Mouse (Mus musculus) urinary bladder, postnatal 10 days (tissue): ENCODE measurements around the gene Lmntd2.
"Not testable (repeated sequence)": the region's sequence is repeated elsewhere in the genome, so short reads cannot be mapped to it uniquely, and the experiment has no call there.

ENCODE experiments used
- DNase-seq: peaks from one replicate; pipeline ENCODE4 v3.0.0; 2022; ENCODE audit warnings: low spot score

Lmntd2 gene

GRCm38 (mm10) chr7:141213605-141214235, at the start of gene Lmntd2:
Gene Lmntd2 (minus strand): TSS chr7:141214080.
- DNase-seq = no peak

DNA sequence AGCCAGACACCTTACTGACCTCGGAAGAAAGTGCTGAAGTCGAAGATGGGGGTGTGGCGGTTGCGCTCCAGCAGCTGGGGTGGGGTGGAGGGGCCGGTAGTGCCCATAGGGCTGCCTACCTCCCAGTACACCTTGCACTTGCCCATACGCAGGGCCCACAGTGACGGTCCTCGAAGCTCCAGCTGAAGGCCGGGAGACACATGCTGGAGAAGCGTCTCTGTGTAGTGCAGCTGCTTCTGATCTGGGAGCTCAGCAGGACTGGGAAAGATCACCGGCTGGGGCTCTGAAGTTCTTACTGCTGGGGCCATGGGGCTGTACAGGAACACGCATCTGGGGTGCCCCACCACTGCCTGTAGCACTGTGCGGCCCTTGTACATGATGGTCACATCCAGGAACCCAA, 49.8 kb upstream of the Lmntd2 start:
- no peak for DNase-seq

- DNase-seq = no peak
Measured at GRCm38 (mm10) chr7:141261480-141261879, 47.6 kb upstream of the Lmntd2 start.

DNA sequence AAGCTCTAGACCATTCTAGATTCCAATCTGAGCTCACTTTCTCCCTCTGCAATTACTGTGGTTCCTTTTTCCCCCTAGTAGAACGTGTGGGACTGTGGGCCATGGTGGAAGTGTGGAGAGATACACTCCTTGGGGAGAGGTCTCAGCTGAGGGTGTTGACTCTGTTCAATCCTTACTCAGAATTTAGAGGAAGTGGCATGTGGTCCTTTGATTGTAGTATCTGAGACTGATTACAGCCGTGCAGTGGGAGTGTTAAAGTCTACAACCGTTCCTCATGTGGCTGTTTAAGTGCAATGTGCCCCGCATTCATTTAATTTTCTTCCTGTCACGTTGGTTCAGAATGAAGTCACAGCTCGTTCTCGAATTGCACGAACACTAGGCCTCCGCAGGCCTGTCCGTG, 42.3 kb upstream of the Lmntd2 start:
- no peak for DNase-seq

GRCm38 (mm10) chr7:141250486-141250885, 36.6 kb upstream of the Lmntd2 start:
- DNase-seq = not testable (repeated sequence)

DNA sequence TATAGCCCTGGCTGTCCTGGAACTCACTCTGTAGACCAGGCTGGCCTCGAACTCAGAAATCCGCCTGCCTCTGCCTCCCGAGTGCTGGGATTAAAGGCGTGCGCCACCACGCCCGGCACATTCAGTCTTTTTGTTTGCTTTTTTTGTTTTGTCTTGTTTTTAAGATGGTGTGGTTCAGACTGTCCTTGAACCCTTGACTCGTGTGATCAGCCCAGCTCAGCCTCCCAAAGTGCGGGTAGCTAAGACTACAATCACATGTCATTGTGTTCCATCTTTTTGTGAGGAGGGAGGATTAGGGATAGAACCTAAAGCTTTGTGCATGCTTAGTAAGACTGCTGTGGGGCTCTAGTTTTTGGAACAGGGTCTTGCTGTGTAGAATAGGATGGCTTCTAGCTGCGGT, 17.7 kb upstream of the Lmntd2 start:
- no peak for DNase-seq

- no peak for DNase-seq
Measured at GRCm38 (mm10) chr7:141231111-141231510, 17.2 kb upstream of the Lmntd2 start.

DNA sequence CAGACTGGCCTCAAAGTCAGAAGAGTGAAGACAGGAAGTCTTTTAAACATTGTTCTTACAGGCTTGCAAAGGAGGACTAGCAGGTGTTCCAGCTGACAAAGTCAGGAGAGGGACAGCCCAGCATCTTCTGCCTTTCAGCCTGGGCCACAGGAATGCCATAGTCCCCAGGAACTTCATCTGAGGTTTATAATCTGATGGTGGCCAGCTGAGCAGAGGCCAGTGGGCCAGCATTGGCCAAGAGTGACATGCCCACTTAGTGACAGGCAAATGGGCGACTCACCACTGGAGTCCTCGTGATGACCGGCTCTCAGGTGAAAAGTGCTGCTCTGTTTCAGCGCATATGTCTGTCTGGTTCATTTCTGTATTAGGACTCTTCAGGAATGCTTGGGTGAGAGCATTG, 16.7 kb upstream of the Lmntd2 start:
- DNase-seq = no peak

DNA sequence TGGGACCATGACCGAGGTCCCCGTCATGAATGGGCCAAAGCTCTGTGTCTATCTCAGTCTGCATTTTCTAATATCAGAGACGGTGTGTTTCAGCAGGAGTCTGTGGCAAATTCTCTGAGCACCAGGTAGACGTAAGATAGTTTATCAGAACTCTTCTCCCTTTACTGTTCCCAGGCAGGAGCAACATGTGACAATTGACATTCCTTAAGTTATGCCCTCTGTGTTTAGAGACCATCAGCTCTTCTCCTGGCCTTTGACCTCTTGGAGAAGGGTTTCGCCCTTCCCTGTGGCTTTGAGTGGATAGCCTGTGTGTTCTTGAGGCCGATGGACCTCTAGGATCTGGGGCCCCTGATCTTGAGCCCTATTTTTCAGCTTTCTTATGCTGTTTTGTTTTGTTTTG, 15.8 kb upstream of the Lmntd2 start:
- DNase-seq = no peak

DNA sequence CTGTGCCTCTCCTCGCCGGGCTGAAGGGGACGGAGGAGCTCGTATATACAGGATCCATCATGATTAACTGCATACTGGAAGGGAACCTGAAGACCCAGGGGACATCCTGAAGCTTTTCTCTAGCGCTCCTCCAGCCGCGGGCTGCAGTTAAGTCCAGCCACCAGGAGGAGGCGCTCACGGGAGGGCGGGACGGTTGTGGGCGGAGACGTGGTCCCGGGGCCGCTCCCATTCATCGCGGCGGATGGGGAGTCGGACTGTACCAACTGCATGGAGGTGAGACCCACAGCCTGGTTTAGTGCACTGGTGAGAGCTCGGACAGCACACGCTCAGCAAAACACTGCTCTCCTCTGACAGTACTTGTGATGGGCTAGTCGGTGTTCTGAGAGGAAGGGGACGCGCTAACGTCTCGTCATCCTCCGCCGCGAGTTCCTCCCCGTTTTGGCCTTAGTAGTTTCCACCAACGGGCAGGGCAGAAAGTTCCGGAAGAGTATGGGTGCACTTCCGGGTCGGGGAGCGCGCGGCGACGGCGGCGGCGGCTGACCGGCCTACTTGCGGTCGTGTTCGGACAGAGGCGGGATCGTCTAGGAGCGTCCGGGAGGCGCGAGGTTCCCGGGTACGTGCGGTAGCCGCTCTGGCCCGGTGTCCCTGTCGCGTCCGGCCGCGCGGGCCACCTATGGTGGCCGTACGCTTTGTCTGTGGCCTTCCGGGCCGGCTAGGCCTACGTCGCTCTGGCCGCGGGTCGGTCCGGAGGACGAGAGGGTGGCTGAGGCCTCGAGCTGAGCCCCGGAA, 14.6 kb upstream of the Lmntd2 start, which contains the start of gene Phrf1:
Phrf1 (plus strand) TSS at position 506 of the 789 bp plus-strand sequence.
- peak; percentile 80 for DNase-seq

DNA sequence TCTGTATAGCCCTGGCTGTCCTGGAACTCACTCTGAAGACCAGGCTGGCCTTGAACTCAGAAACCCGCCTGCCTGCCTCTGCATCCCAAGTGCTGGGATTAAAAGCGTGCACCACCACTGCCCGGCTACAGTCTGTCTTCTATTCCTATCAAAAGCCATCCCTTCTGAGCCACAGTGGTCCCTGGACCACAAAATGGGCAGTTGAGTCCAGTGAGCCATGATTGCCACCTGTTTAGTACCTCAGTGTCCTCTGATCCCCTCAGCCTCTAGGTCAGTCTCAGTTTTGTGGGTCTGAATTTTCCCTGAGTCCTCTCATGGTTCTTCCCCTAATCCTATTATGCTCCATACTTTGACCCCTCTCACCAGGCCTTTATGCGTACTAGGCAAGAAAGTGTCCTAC, 13.9 kb upstream of the Lmntd2 start:
- DNase-seq = no peak

- no peak for DNase-seq
Measured at GRCm38 (mm10) chr7:141226535-141226934, 12.7 kb upstream of the Lmntd2 start.

- DNase-seq = no peak
Measured at GRCm38 (mm10) chr7:141222696-141223215, 8.9 kb upstream of the Lmntd2 start.

DNA sequence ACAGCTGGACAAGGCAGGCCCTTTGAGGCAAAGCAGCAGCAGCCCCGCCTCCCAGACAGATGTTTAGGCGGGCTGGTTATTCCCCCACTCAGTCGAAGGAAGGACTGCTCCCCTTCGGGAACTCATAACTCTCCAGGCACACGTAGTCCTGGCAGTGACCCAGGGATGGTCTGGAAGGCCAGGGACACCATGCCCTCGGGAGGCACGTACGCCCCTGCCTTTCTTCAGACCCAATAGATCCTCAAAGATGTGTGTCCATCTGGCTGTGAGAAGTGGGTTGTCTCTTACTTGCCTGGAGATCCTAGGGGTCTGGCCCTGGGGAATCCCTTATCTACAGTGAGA, 8.2 kb upstream of the Lmntd2 start:
- no peak for DNase-seq

GRCm38 (mm10) chr7:141221249-141222125, 7.6 kb upstream of the Lmntd2 start:
- peak; percentile 87 for DNase-seq

DNA sequence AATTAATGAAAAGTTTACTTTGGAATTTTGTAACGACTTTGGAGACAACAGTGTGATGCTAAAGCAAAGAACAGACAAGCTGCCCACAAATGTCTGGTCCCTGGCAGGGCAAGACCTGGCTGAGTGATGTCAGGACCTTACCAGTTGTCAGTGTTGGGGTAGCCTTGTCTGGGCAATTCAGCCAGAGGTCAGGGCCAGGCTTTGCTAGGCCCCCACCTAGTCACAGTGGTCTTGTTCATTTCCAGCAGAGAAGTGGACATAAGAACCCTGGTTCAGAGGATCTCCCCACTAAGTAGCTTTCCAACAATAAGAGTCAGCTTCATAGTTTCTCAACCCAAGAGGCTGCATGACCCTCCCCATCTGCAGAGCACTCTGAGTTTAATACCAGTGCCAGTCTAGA, 6.5 kb upstream of the Lmntd2 start:
- DNase-seq = no peak

DNA sequence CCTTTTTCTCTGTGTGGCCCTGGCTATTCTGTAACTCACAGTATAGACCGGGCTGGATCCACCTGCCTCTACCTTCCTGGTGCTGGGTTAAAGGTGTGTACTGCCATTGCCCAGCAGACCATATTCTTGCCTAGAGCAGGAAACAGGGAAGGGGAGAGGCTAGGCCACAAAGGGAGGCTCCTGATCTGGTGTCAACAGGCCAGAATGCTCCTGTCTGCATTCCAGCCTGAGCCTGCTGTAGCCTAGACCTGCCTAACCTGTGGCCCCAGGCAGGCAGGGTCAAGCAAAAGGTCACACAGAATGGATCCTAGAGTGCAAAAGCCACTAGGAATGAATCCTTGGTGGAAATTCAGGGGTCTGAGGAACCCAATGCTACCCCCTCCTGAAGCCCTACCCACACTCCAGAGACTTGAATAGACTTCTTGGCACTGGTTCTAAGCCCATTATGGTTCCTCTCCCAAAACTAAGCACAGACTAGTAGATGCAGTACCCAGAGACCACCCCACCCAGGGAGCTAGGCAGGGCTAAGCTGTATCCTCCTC, 5.7 kb upstream of the Lmntd2 start:
- DNase-seq = no peak

- DNase-seq = no peak
Measured at GRCm38 (mm10) chr7:141218557-141219133, 4.8 kb upstream of the Lmntd2 start.

- DNase-seq = no peak
Measured at GRCm38 (mm10) chr7:141218141-141218540, 4.3 kb upstream of the Lmntd2 start.

- no peak for DNase-seq
Measured at GRCm38 (mm10) chr7:141217343-141218013, 3.6 kb upstream of the Lmntd2 start.

GRCm38 (mm10) chr7:141216894-141217293, 3.0 kb upstream of the Lmntd2 start:
- DNase-seq = no peak
